Mouse (Mus musculus) common myeloid progenitor, adult 5-6 weeks (primary cell): ENCODE data around the gene Ntrk3. TPM values are rescaled to one million over a fixed set of nuclear protein-coding genes. Genes with fewer than 3 reads are reported as not detected.

Source experiments
- total RNA-seq: library from RNA; stranded (forward); fragments of 200-1000, 187-1606 nt; gene quantifications from 2 replicates; pipeline ENCODE4 v1.2.3, GENCODE M21; 2017

Gene Ntrk3
- total RNA-seq, 1 experiment from 2014 or later, result not detected

Other genes starting within 250 kb of the Ntrk3 start
- 30.1 and 44.8 TPM in 2 replicates for gene Mrps11, start 45.1 kb upstream of the Ntrk3 start, total RNA-seq
- 30.0 and 40.9 TPM in 2 replicates for gene Mrpl46, start 45.5 kb upstream of the Ntrk3 start, total RNA-seq
- 16.2 and 17.6 TPM in 2 replicates for gene Det1, start 109.3 kb upstream of the Ntrk3 start, total RNA-seq
- gene Aen, start 157.8 kb upstream of the Ntrk3 start, total RNA-seq, result 28.7 and 48.2 TPM in 2 replicates
- gene Isg20, start 175.4 kb upstream of the Ntrk3 start, total RNA-seq, result 27.0 and 29.5 TPM in 2 replicates